Mouse (Mus musculus) frontal cortex, postnatal 25 days (tissue): ENCODE measurements around the gene Fxyd5.

Experiments
- DNase-seq, 2 experiments: peaks; one replicate each; pipeline ENCODE4 v3.0.0; 2022; ENCODE audit warnings: low spot score in 2 of 2

Gene Fxyd5

DNA sequence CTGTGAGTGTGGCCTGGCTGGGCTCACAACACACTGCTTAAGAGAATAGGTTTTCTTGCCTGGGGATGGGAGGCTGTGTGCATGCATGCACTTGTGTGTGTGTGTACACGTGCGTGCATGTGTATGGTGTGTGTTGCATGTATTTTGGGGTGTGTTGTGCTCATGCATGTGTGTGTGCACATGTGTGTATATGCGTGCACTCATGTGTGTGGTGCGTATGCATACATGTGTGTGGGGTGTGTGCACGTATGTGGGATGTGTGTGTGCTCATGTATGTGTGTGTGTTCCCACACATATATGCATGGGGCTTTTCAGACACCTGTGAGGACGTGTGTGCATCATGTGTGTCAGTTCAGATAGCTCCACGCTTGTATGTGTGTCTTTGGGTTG lies 18.3 kb upstream of the Fxyd5 start:
- no peak for DNase-seq

DNA sequence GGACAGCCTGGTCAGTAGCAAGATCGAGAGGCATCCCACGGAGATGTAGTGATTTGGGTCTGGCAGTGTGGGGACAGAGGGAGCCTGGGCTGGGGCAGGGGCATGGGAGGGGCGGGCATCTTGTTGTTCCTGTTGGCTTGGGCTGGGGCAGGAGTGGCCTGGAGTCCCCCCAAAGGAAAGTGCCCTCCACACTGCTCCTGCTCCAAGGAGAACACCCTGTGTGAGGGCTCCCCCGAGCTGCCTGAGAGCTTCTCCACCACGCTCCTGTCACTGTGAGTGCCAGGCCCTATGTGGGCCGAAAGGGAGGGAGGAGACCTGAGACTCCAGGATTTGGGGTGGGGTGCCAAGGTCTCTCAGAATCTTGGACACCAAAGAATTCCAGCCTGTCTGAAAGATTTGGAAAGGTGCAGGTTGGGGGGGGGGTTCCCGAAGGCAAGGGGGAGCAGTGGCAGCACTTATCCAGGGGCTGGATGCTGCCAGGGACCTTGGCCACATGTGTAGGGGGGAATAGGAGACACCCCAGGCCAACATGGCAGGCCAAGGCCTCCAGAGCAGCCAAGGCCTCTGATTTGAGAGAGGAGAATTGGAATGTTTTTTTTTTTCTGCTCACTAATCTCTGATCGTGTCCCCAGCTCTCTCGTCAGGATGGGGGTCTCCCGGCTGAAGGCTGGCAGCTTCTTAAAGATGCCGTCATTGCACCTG lies 17.8 kb upstream of the Fxyd5 start:
- DNase-seq: no peak

DNA sequence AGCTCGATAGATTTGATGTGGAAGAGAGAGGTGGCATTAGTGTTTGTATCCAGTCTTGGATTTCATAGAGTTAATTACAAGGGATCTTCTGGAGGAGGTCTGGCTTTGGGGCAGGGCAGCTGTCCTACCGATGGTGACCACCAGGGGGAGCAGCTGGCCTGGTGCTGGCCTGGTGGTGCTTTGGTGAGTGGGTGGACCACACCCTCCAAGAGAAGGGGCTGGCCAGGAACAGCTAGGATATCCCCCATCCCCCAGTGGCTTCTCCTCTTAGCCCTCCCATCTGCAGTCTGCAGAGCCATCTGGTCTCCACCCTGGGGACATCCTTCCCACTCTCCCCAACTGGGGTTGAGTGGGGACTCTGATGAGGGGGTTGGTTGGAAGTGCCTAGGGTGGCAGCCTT lies 16.8 kb upstream of the Fxyd5 start, which contains the start of gene Lgi4:
Lgi4 (plus strand) TSS at position 235 of the 400 bp plus-strand sequence.
- DNase-seq: peak; percentile 78 to 84

DNA sequence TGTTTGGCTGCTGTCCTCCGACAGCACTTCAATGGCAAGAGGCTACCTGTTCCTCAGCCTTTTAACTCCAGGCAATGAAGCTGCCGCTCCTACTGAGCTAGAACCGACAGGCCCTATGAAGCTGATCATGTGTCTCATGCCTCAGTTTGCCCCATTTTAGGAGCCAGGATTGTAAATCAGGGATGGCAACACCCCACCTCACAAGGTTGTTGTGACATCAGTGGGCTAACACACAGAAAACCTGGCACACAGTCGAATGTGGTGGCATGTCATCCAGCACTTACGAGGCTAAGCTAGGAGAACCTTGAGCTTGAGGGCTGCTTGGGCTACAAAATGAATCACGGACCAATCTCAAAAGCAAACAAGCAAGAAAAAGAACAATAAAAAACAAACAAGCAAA lies 15.9 kb upstream of the Fxyd5 start:
- no peak for DNase-seq

DNA sequence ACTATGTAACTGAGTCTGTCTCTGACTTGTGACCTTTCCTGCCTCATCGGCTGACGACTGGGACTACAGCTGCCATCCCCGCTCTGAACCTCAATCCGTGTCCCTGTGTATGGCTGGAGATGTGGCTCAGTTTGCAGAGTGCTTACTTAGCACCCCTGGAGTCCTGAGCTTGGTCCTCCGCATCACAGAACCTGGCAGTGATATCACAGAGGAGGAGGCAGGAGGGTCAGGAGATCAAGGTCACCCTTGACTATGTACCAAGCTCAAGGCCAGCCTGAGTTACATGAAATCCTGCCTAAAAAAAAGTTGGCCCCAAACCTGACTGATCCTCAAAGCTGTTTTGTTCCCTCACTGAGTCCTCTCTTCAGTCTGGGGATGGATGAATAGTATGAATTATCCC lies 15.4 kb upstream of the Fxyd5 start:
- no peak for DNase-seq

DNA sequence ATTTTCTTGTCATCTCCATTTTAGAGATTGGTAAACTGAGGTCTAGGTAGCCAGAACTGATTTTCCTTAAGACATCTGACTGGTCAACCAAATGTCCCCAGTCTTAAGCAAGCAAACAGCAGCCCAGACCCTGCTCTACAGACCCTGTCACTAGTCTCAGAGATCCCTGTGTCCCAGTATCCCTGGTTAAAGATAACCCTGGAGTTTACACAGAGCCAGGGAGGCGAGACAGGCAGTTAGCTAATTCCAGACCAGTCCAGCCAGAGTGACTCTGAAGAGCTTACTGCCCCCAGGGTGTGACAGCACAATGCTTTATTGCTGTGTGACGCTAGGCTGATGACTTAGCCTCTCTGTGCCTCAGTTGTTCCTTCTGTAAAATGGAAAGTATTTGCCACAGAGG lies 14.8 kb upstream of the Fxyd5 start, which contains the start of gene Fxyd1:
Fxyd1 (minus strand) TSS at position 129 of the 400 bp plus-strand sequence.
- DNase-seq: no peak

DNA sequence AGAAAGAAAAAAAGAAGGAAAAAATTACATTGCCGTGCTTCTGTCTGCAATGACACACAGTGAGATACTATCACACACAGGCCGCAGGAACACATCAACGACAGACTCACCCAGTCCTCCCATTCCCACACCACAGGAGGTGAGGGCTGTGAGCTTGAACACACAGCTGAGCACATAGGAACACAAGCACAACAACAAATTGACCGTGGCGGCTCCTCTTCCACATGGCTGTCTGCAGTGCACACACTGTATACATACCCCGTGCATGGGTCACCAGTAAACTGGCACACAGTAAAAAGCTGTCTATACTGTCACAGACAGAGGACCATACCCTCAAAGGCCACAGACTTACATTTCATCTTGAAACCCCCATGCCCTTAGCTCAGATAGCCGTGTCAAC lies 14.2 kb upstream of the Fxyd5 start:
- no peak for DNase-seq

DNA sequence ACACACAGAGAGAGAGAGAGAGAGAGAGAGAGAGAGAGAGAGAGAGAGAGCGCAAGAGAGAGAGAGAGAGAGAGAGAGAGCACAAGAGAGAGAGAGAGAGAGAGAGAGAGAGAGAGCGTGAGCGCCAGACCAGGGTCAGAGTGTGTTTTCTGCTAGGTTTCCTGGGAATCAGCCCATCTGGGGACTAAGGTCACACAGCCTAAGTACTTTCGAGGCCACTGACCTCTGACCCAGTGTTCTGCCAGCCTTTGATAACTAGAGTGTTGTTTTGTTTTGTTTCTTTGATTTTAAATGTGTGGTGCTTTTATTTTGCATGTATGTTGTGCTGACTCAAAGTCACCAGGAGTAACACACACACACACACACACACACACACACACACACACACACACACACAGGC lies 13.6 kb upstream of the Fxyd5 start:
- DNase-seq: no peak

DNA sequence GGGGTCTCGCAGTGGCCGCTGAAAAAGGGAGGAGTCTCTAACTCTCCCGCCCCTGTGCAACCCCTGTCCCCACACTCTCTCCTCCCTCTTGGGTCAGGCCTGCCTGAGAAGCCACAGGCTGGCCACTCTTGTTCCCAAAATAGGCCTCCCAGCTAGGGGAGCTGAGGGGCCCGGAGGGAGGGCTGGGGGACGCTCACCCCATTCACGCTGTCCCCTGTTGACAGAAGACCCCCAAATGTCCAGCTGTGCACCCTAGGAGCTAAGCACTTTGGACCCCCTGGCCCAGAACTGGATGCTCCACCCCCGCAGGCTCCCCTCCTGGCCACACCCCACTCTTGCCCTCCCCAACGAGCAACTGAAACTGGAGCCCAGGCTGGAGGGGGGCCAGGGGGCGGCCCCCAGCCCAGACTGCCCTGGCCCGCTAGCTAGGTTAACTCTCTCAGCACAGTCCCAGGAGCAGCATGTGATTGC lies 13.1 kb upstream of the Fxyd5 start:
- no peak for DNase-seq

DNA sequence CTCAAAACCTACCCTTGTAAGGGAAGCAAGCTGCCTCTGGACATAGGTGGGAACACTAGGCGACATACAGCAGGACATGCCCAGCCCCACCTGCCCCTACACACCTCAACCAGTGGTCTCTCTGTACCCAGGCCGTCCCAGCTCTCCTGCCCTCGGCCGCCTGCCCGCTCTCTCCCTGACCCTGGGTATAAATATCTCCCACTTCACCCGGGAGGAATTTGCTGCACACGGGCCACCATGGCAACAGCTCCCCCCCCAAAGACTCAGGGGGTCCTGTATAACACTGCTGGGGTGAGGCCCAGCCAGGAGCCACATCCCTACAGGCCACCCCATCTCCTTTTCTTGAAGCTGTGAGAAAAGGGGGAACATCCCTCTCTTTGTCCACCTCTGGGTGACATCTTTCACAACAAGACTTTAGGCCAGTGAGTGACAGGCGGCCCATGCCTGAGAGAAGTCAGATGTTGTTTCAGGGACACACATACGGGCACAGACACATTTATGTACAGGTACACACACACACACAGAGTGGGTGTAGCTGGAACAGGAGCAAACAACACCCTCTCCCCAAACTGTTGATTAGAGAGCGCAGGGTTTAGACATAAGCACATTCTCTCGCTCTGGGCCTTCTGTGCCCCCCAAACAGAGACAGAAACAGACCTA lies 12.5 kb upstream of the Fxyd5 start:
- no peak for DNase-seq

DNA sequence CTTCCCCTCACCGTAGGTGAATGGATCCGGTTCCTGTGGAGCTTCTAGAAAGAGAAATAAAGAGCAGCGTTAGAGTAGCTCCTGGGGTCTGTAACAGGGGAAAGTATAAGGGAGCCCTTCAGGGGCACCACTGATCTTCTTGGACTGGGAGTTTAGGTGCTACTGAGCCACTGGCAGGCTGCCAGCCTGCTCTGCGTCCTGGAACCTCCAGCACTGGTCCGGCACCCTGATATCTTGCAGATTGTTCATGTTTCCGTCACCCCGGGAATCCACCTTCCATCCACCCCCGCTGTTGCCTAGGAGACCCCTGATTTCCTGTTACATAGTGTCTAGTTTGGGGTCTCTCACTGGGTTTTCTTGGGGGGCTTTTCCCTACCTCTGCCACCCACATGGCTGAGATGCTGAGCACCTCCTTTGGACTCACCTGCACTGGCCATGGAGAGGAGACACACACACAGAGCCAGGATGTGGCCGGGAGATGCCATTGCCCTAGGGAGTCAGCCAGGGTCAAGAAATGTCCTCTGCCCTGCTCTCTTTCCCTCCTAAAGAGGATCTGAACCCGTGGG lies 11.7 kb upstream of the Fxyd5 start:
- DNase-seq: no peak

DNA sequence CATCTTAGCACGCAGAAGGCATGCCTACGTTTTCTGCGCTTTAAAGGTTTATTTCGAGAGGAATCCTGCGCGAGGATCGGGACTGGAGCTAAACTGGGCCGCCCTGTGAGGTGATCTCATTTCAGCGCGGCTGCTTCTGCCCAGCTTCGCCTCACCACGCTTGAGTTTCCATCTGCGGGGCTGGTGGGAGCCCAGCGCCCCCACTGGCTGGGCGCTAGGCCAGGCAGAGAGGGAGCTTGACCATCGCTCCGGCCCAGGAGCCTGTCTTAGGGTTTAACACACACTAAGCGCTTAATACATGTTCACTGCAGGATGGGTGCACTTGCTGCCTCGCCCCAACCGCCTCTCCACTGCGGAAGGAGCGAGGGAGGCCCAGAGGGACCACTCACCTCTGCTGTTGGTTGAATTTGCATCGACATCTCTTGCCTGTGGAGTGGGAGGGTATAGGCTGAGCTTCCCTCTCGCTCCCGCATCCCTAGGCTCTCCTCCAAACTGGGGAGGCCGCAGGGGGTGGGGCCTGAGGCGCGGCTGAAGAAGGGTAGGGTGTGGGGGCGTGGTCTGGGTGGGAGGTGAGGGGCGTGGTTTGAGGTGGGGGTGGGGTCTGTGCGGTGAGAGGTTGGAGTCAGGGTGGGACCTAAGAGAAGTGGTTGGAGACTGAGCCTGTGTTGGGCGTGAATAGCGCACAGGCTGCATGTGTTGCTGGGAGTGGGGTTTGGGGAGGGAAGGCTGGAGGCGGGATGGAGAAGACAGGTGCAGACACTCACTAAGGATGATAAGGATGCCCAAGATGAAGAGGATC lies 10.6 kb upstream of the Fxyd5 start:
- DNase-seq: peak; percentile 47 to 54

DNA sequence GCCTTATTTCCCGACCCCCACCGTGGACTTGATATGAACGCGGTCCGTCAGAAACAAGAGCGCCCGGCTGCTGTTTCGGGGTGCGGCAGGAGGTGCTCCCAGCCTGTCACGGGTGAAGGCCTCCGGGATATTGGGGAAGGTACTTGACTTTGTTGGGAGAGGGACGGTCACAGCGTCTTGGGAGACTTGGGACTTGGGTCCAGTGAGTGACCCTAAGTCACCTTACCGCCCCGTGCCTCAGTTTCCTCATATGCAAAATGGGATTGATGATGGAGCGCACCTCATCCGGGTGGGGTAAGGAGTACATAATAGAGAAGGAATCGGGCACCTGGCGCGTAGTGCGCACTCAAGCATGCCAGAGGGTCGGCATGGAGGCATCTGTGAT lies 10.0 kb upstream of the Fxyd5 start:
- DNase-seq: no peak

DNA sequence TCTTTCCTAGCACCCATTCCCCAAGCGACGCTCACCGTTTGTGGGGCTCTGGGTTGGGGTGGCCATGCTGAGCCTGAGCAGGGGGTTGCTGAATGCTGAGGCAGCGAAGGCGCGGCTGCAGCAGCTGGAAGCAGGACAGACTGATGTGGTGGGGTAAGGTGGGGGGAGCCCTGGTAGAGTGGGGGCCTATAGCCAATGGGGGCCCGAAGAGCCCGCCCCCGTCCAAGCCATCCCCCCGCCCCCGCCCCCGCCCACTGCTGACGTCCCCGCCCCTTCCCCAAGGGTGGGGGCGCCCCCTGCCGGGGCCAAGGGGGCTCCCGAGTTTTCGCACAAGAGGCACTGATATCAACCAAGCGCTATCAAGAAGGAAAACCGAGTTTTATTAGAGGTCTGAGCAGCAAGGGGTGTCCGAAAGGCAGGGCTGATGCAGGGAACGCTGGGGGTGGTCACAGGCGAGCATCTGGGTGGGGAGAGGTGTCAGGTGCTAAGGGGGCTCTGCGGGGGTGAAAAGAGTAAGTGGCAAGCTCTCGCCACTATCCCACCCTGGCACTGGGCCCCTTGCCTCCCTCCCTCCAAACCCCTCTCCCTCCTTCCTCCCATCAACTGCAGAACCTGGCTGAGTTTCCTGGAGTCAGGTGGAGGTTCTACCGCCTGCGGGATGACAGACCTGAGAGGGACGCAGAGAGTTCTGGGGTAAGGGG lies 9.2 kb upstream of the Fxyd5 start, which contains the start of gene Fxyd7:
Fxyd7 (minus strand) TSS at position 147 of the 701 bp plus-strand sequence.
- DNase-seq: no peak

DNA sequence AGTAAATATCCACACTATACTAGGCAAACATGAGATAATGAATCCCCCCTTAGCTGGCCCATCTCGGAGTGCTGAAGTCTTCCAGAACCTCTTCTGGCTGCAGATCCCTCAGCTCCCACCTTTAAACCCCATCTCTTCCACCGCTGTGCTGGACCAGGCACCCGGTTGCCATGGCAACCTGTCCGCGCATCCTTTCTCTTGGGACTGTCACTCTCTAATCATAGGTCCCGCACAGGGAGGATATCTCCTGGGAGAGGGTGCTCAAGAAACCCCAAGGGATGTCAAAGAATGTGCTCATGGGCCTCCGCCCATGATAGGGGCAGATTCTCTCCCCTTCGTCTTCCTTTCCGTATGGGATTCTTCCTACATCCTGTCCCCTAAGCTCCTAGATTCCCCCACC lies 8.6 kb upstream of the Fxyd5 start:
- peak in 1 of 2 experiments; percentile 33 for DNase-seq

DNA sequence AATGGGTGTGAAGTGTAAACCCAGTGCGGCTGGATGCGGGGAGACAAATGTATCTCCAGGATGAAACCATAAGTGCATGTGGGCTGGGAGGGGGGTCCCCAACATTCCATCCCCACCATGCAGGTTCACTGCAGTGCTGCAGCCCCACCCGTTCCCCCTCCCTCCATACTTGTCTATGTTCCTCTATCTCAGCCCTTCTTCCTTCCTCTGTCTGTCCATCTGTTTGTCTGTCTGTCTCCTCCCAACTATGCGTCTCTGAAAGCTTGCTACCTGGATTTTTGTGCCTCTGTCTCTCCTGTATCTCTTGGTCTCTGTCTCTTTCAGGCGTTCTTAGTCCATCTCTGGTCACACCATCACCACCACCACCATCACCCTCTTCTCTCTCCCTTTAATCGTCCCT lies 8.2 kb upstream of the Fxyd5 start:
- no peak for DNase-seq

DNA sequence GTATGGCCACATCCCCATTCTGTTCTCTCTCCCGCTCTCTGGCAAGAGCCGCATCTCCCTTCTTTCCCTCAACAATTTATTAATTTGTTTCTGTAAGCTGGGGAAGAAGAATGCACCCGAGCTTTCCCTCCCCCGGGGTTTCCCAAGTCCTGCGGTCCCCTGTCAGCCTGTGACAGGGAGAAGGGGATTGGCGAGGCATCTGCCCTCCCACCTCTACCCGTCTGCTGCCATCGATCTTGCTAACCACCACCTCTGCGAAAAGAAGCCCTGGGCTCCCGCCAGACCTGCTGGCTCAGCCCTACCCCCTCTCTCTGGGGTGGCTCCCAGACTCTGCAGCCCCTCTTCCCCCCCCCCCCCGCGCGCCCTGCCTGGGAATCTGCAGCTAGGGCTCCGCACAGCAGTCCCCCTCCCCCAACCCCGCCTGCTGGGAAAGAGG lies 7.6 kb upstream of the Fxyd5 start:
- peak in 1 of 2 experiments; percentile 37 for DNase-seq

DNA sequence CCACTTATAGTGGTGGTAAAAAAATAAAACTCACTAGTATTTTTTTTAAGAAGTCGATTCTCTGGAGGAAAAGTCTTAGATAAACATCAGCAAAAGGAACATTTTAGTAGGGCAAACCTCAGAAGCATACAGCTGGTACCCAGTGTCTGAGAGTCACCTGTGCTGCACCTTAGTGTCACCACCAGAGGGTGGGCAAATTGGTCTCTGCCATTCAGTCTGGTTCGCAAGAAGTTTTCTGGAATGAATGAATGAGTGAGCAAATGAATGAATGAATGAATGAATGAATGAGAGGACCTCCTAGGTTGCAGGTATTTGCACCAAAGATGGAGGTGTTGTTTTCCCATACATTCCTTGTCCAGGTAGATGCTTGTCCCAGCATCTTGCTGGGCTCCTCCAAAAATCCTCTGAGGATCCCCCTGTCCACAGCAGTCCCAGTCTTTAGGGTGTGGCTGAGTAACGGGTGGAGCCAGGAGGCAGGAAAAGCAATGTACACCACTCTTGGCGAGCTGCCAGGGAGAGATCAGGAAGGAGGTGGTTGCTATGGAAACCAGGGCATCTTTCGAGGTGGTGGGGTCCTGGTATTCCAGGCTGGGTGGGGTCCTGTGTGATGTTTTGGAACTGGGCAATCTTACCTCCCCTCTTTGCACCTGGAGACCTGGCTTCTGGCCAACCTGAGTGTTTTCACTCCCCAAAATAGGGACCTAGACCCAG lies 7.0 kb upstream of the Fxyd5 start:
- DNase-seq: peak; percentile 42 to 58

DNA sequence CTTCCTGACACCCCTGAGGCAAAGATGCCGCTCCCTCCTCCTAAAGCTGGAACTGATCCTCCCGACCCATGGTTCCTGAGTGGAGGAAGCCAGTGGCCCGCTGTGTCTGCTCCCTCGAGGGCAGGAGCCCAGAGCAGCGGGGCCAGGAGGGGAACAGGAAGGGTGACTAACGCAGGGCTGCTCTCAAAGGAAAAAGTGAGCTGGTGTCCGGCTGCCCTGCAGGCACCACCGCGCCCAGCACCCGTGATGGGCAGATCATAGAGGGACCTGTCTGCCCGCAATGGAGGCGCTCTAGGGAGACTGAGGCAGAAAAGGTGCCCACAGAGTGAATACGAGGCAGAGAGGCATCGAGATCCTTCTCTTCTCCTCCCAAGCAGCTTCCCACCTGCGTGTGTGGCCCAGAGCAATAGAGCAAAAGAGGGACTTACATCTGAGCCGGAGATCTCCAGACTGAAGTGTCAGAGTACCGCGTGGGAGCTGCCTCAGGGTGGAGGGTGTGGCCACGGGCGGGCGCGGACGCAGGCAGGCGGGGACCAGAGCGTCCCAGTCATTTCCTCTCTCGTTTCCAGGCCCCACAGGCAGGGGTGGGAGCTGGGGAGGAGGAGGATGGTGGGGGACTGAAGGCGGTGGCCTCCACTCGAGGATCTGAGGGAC lies 492 bp downstream of the Fxyd5 start:
- no peak for DNase-seq

DNA sequence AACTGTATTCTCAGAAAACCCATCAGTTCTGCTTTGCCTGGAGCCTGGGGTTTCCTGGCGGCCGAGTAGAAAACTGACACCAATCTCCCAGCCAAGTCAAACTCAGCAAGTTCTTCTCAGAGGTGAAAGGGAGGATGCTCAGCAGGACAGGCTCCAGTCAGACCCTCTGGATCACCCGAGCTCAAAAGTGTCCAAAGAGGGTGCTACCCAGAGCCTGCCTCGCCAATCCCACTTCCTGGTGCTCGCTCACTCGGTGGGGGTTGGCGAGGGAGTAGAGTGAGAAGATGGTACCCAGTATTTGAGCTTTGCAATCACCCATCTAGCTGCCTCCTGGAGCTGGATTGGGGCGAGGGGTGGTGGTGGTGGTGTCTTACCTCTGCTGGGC lies 1.3 kb downstream of the Fxyd5 start:
- DNase-seq: no peak
